Mouse (Mus musculus): ENCODE results near the gene Szt2.

GRCm38 (mm10) chr4:118421384-118421783 lies 12.3 kb upstream of the Szt2 start:
- TF ChIP-seq CTCF (IDR thresholded peaks at IDR 0.05) (no peak), EP300 (IDR thresholded peaks at IDR 0.05; ENCODE audit: insufficient read depth, low read depth, low read length) (no peak)
